Mouse (Mus musculus) hindlimb bud, embryonic 11.5 days (tissue): ENCODE data around the gene Lcat.

Source experiments
- DNase-seq: peaks from one replicate; pipeline ENCODE4 v3.0.0-alpha.2; 2012; ENCODE audit warnings: low read depth, low spot score; ENCODE audit errors: extremely low spot score

Gene Lcat

DNA sequence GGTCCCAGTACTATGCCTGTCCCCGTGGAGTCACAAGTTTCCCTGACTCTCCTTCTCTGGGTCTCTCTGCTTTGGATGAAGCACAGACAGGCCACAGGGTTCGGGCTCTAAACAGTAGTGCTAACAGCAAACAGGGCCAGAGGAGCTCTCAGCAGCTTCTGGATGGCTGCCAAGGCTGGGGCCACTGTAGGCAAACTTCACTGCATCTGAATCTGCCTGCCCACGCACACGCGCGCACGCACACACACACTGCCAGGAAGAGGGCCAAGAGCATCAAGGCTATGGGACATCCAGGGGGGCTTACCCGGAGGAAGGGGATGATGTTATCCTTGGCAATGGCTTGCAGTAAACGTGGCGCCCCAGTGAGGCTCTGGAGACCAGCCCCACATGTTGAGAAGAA is 6.2 kb upstream of the Lcat start:
- DNase-seq, result no peak

GRCm38 (mm10) chr8:105942542-105942941 is 640 bp downstream of the Lcat start:
- no peak for DNase-seq

- DNase-seq, result no peak
These were observed 1.2 kb downstream of the Lcat start for GRCm38 (mm10) chr8:105942026-105942425.

GRCm38 (mm10) chr8:105938306-105938669 is 4.9 kb downstream of the Lcat start, which contains the start of gene Psmb10:
TSS of gene Psmb10 (minus strand) at chr8:105938444.
- DNase-seq, result no peak

GRCm38 (mm10) chr8:105937496-105938305 is 5.5 kb downstream of the Lcat start:
- no peak for DNase-seq

DNA sequence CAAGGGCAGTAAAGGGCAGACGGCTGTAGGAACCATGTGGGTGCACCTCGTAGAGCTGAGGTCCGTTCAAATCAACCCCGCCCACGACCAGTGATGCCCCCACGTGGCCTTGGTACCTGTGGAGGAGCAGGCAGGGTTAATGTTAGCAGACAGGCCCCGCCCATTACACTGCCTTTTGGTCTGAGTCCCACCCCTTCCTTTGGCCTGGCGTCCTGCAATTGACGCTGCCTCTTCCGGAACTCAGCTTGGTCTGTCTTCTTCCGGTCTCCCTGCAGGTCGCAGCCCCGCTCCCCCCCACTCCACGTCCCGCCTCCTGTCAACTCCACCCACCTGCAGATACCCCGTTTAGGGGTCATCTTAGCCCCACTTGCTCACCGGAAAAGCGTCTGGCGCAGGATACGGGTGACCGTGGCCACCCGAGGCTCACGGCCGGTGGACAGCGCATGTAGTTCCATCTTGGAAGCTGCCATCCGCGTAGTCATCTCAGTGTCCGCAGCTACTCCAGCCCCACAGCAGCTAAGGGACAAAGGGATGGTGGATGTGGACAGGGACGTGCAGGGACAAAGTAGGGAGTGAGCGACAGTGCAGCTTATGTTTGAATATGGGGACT is 6.2 kb downstream of the Lcat start:
- DNase-seq, result peak; percentile 47

DNA sequence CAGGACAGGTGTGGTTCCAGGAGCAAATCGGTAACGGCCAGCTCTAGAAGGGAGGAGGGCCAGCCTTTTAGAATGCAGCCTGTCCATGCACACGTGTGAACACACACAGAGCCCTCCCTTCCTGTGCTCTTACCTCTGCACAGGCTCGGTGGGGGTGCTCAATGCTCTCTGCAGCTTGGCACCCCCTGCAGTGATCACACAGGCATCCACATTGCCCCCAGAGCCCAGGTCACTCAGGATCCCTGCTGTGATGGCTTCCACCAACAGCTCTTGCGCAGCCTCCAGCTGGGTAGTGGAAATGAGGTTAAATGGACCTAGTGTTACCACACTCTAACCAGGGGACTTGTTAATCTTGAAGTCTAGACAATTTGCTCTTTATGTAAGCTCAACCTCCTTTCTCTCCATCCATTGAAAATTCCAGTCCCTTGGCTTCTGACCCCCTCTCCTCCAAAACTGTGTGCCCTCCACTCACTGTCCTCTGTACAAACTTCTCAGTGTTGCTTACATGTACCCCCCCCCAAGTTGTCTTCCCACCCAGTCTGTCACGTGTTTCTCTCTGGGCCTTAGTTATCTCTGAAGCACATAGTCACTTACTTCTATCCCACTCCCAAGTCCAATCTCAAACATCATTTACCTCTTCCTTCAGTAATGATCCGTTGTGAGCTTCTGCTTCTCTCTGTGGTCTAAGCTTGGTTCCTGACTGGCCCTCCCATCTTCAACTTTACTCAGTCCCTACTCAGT is 7.1 kb downstream of the Lcat start:
- DNase-seq, result no peak

DNA sequence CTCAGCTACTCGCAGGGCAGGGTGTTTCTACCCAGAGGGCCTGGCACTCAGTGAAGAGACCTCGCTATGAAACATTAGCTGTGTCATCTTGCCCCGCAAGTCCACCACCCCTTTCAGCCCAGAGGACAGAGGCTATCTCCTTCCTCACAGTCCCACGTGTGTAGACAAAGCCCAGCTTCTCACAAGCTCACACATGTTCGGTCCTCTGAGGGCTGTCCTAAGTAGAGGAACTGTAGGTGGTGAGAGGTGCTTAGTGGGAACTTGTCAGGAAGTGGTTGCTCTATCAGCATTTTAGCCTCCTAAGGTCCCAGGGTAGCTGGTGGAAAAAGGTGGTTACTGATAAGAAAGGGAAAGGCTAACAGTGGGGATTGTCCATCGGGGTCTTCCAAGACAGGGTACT is 8.1 kb downstream of the Lcat start:
- DNase-seq, result no peak

GRCm38 (mm10) chr8:105933762-105934161 is 9.4 kb downstream of the Lcat start, which contains the start of gene Ctrl:
TSS of gene Ctrl (minus strand) at chr8:105933862.
- no peak for DNase-seq

DNA sequence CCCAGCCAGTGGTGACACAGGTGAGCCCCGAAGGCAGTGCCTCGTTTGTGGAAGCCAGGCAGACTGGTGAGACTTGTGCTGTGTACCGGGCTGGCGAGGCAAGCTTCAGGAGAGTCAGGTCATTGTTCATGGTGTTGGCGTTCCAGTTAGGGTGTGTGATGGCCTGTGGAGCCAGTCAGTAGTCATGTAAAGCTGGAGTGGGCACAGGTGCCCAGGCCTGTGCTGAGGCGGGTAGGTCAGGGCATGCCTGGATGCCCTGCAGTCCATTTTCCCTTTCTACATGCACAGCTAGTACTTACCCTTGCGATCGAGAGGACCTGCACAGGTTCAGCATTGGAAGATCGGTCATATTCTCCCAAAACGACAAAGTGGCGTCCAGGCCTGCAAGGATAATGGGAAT is 10.7 kb downstream of the Lcat start:
- no peak for DNase-seq

DNA sequence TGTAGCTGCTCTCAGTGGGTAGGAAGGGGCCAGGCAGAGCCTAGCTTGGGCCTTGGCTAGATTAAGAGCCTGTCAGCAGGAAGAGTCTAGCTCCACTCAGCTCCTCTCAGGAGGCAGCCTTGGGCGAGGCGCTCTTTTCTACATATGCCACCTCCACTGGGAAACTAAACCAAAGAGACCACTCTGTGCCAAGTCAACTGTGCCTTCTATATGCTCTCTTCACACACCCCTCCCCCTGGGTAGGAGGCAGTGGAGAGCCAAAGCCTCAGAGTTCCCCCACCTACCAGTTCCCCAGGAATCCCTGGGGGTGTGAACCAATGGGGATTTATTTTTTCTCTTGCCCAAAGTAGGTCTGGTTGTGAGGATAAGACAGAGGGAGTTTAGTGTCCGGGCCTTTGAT is 11.9 kb downstream of the Lcat start:
- no peak for DNase-seq

DNA sequence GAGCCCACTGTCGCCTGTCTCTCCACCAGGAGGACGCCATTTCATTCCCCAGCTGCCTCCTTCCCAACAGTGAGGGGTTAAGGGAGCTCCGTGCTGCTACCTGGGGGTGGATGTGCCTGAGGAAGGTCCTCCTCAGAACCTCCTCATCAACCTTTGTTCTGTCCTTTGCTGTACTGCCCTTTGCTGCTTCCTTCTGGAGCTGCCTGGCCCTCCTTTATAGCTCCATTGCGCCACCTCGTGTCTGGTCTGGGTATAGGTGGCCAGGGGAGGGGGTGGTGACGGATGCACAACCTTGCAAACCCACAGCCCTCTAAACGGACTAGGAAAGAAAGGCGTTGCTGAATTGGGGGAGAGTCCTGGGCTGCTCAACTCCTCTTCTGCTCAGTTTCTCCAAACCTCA is 12.6 kb downstream of the Lcat start:
- peak; percentile 54 for DNase-seq

GRCm38 (mm10) chr8:105925123-105925522 is 18.1 kb downstream of the Lcat start:
- DNase-seq, result no peak

DNA sequence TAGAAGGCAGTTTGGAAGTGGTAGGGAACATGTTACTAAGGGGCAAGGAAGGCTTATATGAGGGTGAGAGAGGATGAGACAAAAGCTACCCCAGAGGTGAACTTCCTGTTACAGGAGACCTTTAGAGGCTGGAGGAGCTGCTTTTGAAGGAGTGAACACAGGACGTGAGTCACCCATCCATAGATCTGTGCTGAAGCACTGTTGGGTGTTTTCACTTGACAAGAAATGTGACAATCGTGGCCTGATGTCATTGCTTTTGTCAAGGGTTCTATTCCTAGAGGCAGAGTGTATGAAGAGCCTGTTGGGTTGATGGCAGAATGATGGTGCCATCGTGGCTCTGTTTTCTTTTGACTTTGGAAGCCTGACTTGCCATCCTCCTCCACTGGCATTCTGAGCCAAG is 23.8 kb downstream of the Lcat start:
- DNase-seq, result no peak

- DNase-seq, result no peak
These were observed 42.1 kb downstream of the Lcat start for GRCm38 (mm10) chr8:105900941-105901616.

GRCm38 (mm10) chr8:105900180-105900940 is 42.8 kb downstream of the Lcat start, which contains the start of gene Pskh1:
TSS of gene Pskh1 (plus strand) at chr8:105900441.
- DNase-seq, result peak; percentile 77

- no peak for DNase-seq
These were observed 45.2 kb downstream of the Lcat start for GRCm38 (mm10) chr8:105897801-105898480.

- DNase-seq, result peak; percentile 39
These were observed 49.8 kb downstream of the Lcat start, which contains the start of gene Nrn1l for GRCm38 (mm10) chr8:105893339-105893738. TSS of gene Nrn1l (plus strand) at chr8:105893567.

DNA sequence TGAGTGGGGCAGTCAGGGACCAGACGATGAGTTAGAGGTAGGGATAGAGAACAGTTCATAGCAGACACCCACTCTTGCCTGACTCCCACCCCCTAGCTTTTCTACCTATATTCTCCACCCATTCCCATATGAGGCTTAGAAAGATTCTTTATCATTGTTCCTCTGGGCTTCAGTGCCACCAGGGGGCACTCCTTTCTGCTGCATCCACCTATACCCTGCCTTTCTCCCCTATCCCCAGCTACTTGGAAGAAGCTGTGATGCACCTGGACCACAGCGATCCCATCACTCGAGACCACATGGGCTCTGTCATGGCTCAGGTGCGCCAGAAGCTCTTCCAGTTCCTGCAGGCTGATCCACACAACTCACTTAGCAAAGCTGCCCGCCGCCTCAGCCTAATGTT is 50.8 kb downstream of the Lcat start:
- no peak for DNase-seq

DNA sequence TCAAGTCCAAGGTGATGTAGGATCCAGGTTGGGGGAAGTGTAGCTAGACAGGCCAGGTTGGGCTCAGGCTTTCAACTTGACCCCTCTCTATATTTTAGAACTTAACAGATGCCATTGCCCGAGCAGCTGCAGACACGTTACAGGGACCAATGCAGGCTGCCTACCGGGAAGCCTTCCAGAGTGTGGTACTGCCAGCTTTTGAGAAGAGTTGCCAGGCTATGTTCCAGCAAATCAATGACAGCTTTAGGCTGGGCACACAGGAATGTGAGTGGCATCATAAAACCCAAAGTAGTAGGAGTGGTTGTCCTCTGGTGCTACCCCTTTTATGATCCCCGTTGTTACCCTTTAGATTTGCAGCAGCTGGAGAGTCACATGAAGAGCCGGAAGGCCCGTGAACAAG is 52.3 kb downstream of the Lcat start:
- DNase-seq, result no peak
